ENCODE assay signal across 22 mouse cellular contexts in the genomic region with DNA sequence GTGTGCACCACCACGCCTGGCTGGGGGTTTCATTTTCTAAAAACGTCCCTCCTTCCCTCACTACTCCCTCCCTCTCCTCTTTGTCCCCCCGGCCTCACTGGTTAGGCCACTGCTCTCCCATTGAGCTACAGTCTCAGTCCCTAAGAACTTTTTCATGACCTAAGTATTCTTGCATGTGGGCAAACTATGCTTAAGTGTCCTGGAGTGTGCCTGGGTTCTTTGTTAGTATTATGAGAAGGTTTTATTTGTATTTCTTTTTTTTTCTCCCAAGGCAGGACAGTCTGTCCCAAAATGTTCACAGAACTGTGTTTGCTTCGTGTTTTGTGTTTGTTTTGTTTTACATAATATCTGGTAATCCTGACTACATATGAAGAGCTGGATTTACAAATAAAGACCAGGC. TPM values are rescaled to one million over a fixed set of nuclear protein-coding genes. Genes with fewer than 3 reads are reported as not detected.
DNase-seq lines count a peak whose midpoint lies in the region; ATAC-seq and TF ChIP-seq lines count a peak whose summit lies in the region.
"Had no signal": no experiment of that assay in that cellular context is flagged by ENCODE, and none has a peak within 500 bp of the region (broad histone marks: within the 10 kb centered on the region; RNA-seq: fewer than 3 reads in every experiment).

No protein-coding gene starts in this region.

- WGBS in lung, postnatal 0 days, result 49% methylated on average over 4 of the region's 4 CpGs

- peak; percentile 88 for ATAC-seq in lung, postnatal 0 days
- ATAC-seq: forebrain, embryonic 14.5 days had no signal

- H3K4me1 ChIP-seq in lung, postnatal 0 days (ENCODE audit: insufficient read depth, low read depth, low read length), result no peaks in the 10 kb centered on the region
- H3K4me1 ChIP-seq: embryonic facial prominence, embryonic 15.5 days; forebrain, embryonic 10.5 days; forebrain, embryonic 12.5 days had no signal

- no peaks in the 10 kb centered on the region for H3K9me3 ChIP-seq in lung, postnatal 0 days (ENCODE audit: low read length)
- H3K9me3 ChIP-seq: embryonic facial prominence, embryonic 13.5 days; embryonic facial prominence, embryonic 15.5 days; forebrain, embryonic 10.5 days; forebrain, embryonic 12.5 days had no signal

- TF ChIP-seq EP300 in lung, postnatal 0 days (IDR thresholded peaks at IDR 0.05), result peak; percentile 66

- H3K4me2 ChIP-seq in lung, postnatal 0 days (replicated peaks; ENCODE audit: low read depth, low read length), result no peak overlapping the region
- H3K4me2 ChIP-seq: embryonic facial prominence, embryonic 13.5 days; embryonic facial prominence, embryonic 15.5 days; forebrain, embryonic 12.5 days had no signal

- no peaks in the 10 kb centered on the region for H3K36me3 ChIP-seq in lung, postnatal 0 days (ENCODE audit: insufficient read depth, low read length)
- H3K36me3 ChIP-seq: embryonic facial prominence, embryonic 13.5 days; embryonic facial prominence, embryonic 15.5 days; forebrain, embryonic 10.5 days; forebrain, embryonic 12.5 days had no signal

- peak; percentile 19 to 51 for DNase-seq in lung, adult 18-20 months
- DNase-seq in lung, postnatal 14 days, result no peak
- peak; percentile 77 for DNase-seq in lung, postnatal 0 days (ENCODE audit: low spot score)
- no peak for DNase-seq in lung, postnatal 10 days
- peak; percentile 58 for DNase-seq in lung, postnatal 36 days
- DNase-seq in kidney, postnatal 25 days, result no peak
- DNase-seq: adrenal gland, adult 2 months; adrenal gland, postnatal 10 days; adrenal gland, postnatal 25 days; cerebellum, adult 11 months; cerebellum, adult 18-20 months; cerebellum, adult 8-10 months; cerebellum, adult 9-11 months; cerebellum, postnatal 14 days; cerebellum, postnatal 36 days; embryo, embryonic 11 days had no signal

- no peak overlapping the region for H3K4me3 ChIP-seq in lung, postnatal 0 days (ENCODE audit: low read depth, low read length)
- H3K4me3 ChIP-seq: embryonic facial prominence, embryonic 13.5 days; embryonic facial prominence, embryonic 15.5 days; erythroblast, embryonic 14.5 days; forebrain, embryonic 10.5 days; forebrain, embryonic 12.5 days had no signal

- H3K27me3 ChIP-seq in lung, postnatal 0 days (replicated peaks; ENCODE audit: insufficient read depth, low read length), result no peaks in the 10 kb centered on the region
- H3K27me3 ChIP-seq: embryonic facial prominence, embryonic 13.5 days; embryonic facial prominence, embryonic 15.5 days; forebrain, embryonic 12.5 days had no signal

- no peak for TF ChIP-seq CTCF in lung, postnatal 0 days (IDR thresholded peaks at IDR 0.05)

- 0 out of 2 replicates have a peak overlapping the region, but pooled peaks have one; percentile 1 for H3K27ac ChIP-seq in lung, postnatal 0 days (ENCODE audit: low read length)
- H3K27ac ChIP-seq: embryonic facial prominence, embryonic 13.5 days; embryonic facial prominence, embryonic 15.5 days; forebrain, embryonic 10.5 days; forebrain, embryonic 12.5 days had no signal

- H3K9ac ChIP-seq in lung, postnatal 0 days (replicated peaks; ENCODE audit: low read depth), result no peak overlapping the region
- H3K9ac ChIP-seq: embryonic facial prominence, embryonic 13.5 days; embryonic facial prominence, embryonic 15.5 days; forebrain, embryonic 12.5 days had no signal

RNA-seq across cellular contexts. Expression of gene Gpr155, which starts 21.3 kb away (rescaled TPM):
- polyA plus RNA-seq in lung, postnatal 0 days (2015; fragmentation: Nextera tagmentation; extraction: Ambion mirVana), result 6.3 and 8.1 TPM in 2 replicates

Comparison
In these comparisons a context has a peak if more than half of its experiments do, and no peak if none do; other contexts are left out.
1. DNase-seq: peak in lung, adult 18-20 months (2 of 2), lung, postnatal 0 days (single experiment) and lung, postnatal 36 days (single experiment); none in lung, postnatal 14 days (single experiment), lung, postnatal 10 days (single experiment) and kidney, postnatal 25 days (0 of 2).